Mouse (Mus musculus) CD4-positive naive resting alpha-beta T cell, adult 57 days (primary cell): ENCODE data around the gene Ttc27. TPM values are rescaled to one million over a fixed set of nuclear protein-coding genes. Genes with fewer than 3 reads are reported as not detected.

Source experiments
- total RNA-seq: library from RNA; stranded (reverse); gene quantifications from one replicate; pipeline ENCODE4 v1.2.4, GENCODE M21; 2023

Gene Ttc27
- 58.4 TPM for total RNA-seq

DNA sequence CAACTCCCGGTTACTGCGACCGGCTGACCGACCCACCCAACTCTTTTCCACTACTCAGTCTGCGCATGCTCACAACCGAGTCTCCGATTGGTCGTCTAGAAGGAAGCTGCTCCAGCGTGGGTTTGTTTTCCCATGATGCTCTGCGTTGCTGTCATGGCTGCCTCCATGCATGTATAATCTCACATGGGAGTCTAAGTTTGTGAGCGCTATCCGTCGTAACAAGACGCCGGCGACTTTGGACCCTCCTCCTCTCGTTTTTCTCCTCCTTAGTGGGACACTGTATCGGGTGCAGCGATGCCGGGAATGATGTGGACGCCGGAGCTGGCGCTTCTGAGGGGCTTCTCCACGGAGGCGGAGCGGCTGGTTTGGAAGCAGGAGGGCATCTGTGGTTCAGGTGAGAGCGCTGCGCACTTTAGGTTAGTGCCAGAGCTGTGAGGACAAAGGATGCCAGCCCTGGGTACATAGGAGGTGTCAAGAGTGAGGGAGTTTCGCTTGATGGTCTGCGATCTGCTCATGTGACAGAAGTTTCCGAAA is at the start of gene Ttc27:
TSS of gene Ttc27 (plus strand) at position 115 of the 534 bp plus-strand sequence.

Other genes starting within 250 kb of the Ttc27 start
- gene Yipf4, start 228.2 kb upstream of the Ttc27 start, total RNA-seq, result 77.4 TPM
- gene Birc6, start 189.4 kb upstream of the Ttc27 start, total RNA-seq, result 283 TPM